Mouse (Mus musculus) frontal cortex, postnatal 25 days (tissue): ENCODE measurements around the gene Keg1.

Experiments used
- DNase-seq, 2 experiments: peaks; one replicate each; pipeline ENCODE4 v3.0.0; 2022; ENCODE audit warnings: low spot score in 2 of 2

The Keg1 gene

DNA sequence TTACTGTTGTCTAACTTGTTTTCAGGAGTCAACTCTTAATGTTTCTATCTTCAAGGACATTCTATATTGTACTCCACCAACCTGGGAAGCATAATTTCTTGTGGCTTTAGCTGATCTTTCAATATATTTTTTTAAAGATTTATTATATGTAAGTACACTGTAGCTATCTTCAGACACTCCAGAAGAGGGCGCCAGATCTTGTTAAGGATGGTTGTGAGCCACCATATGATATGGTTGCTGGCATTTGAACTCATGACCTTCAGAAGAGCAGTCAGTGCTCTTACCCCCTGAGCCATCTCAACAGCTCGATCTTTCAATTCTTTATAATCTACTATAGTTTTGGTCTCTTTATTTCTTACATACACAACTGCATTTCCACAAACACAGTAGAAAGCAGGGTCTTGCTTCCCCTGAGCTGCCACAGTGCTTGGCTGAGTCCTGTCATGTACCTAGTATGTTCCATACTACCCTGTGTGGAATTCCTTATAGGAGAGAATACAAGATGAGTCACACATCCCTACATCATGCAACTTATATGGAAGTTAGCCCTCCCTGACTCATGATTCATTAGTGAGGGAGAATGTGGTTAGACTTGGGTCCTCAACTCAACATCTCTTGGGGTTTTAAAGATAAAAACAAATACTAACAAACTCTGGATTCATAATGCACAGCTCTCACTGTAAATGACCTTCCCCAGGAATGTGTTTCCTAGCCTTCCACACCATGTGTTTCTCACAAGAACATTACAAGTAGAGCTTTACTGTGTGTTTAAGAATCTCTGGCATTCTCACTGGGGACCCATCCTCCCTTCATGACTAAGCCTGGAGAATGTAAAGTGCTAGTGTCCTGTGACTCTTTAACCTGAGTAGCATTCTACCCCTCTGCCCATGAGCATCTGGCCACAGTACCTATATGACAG, 66.9 kb downstream of the Keg1 start:
- no peak for DNase-seq

DNA sequence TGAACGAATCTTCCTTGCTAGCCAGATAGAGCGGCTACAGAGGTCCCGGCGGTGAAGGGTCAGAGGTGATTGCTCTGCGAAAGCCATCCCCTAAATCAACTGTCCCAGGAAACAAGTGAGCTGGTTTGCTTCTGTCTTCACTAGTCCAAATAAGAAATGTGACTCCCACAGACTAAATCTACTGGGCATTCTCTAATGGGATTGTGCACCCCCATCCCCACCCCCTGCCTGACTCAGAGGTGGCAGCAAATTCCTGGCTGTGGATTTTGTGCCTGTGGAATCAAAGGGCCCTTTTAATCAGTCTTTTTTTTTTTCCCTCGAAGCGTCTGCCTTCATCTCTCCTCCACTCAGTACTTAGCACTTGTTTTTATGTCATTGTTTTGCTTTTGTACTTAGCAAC, 69.7 kb downstream of the Keg1 start, which contains the start of gene Cntf:
Gene Cntf, minus strand, starts transcription at position 325 of the 400 bp plus-strand sequence.
- no peak for DNase-seq
